ENCODE assay signal across 27 mouse cellular contexts in genomic region chr8:111725341-111725740, GRCm38 (mm10). TPM values are rescaled to one million over a fixed set of nuclear protein-coding genes. Genes with fewer than 3 reads are reported as not detected.
DNase-seq lines count a peak whose midpoint lies in the region; ATAC-seq and TF ChIP-seq lines count a peak whose summit lies in the region.
"Had no signal": no experiment of that assay in that cellular context is flagged by ENCODE, and none has a peak within 500 bp of the region (broad histone marks: within the 10 kb centered on the region; RNA-seq: fewer than 3 reads in every experiment).

No protein-coding gene starts in this region.

- no peak for TF ChIP-seq EP300 in heart, adult 2 months (IDR thresholded peaks at IDR 0.05; ENCODE audit: insufficient read depth, low read depth, low read length)

- no peak overlapping the region for H3K9ac ChIP-seq in heart, adult 2 months (ENCODE audit: low read depth, low read length)
- no peak overlapping the region for H3K9ac ChIP-seq in heart, embryonic 15.5 days
- no peak overlapping the region for H3K9ac ChIP-seq in kidney, embryonic 16.5 days (replicated peaks; ENCODE audit: low read length)
- no peak overlapping the region for H3K9ac ChIP-seq in heart, embryonic 16.5 days (ENCODE audit: low read length)
- H3K9ac ChIP-seq: embryonic facial prominence, embryonic 15.5 days; forebrain, embryonic 15.5 days; liver, embryonic 13.5 days; lung, embryonic 14.5 days; midbrain, embryonic 12.5 days had no signal

- peaks cover 18% of the 10 kb centered on the region for H3K79me2 ChIP-seq in heart, adult 2 months (replicated peaks; ENCODE audit: control insufficient read depth, insufficient read depth, low read length)

- H3K27me3 ChIP-seq in heart, adult 2 months (ENCODE audit: control insufficient read depth, insufficient read depth, low read length) = no peaks in the 10 kb centered on the region
- no peaks in the 10 kb centered on the region for H3K27me3 ChIP-seq in heart, embryonic 15.5 days
- H3K27me3 ChIP-seq in kidney, embryonic 16.5 days (ENCODE audit: insufficient read depth, low read length) = no peaks in the 10 kb centered on the region
- no peaks in the 10 kb centered on the region for H3K27me3 ChIP-seq in heart, embryonic 16.5 days (ENCODE audit: control insufficient read depth, insufficient read depth, low read length)
- H3K27me3 ChIP-seq: embryonic facial prominence, embryonic 15.5 days; forebrain, embryonic 15.5 days; limb, embryonic 13.5 days; midbrain, embryonic 12.5 days had no signal

- peak overlapping the region; percentile 84 for H3K27ac ChIP-seq in heart, adult 2 months
- H3K27ac ChIP-seq in heart, embryonic 15.5 days = peak overlapping the region; percentile 36
- H3K27ac ChIP-seq in kidney, embryonic 16.5 days (ENCODE audit: low read length) = no peak overlapping the region
- 0 out of 2 replicates have a peak overlapping the region, but pooled peaks have one; percentile 58 for H3K27ac ChIP-seq in heart, embryonic 16.5 days (ENCODE audit: low read length)
- H3K27ac ChIP-seq: forebrain, embryonic 15.5 days; liver, embryonic 13.5 days; midbrain, embryonic 12.5 days had no signal

- peaks cover 44% of the 10 kb centered on the region for H3K4me1 ChIP-seq in heart, adult 2 months (ENCODE audit: control insufficient read depth, insufficient read depth, low read length)
- H3K4me1 ChIP-seq in heart, embryonic 15.5 days (replicated peaks) = peaks cover 72% of the 10 kb centered on the region
- H3K4me1 ChIP-seq in kidney, embryonic 16.5 days (ENCODE audit: insufficient read depth, low read length) = peaks cover 49% of the 10 kb centered on the region
- peaks cover 65% of the 10 kb centered on the region for H3K4me1 ChIP-seq in heart, embryonic 16.5 days (ENCODE audit: control insufficient read depth, insufficient read depth, low read length)

- no peak overlapping the region for H3K4me2 ChIP-seq in heart, embryonic 15.5 days
- H3K4me2 ChIP-seq in kidney, embryonic 16.5 days (replicated peaks; ENCODE audit: low read depth, low read length) = no peak overlapping the region
- H3K4me2 ChIP-seq in heart, embryonic 16.5 days (ENCODE audit: low read depth, low read length) = no peak overlapping the region
- H3K4me2 ChIP-seq: embryonic facial prominence, embryonic 15.5 days; forebrain, embryonic 15.5 days; liver, embryonic 13.5 days; midbrain, embryonic 12.5 days had no signal

- TF ChIP-seq POLR2A in heart, adult 2 months (IDR thresholded peaks at IDR 0.05; ENCODE audit: insufficient read depth, low read depth, low read length) = no peak

- intact Hi-C loops in heart, adult 2 months (cut with DNase I) = no loop called here
- intact Hi-C loops in heart, postnatal 25 days (cut with DNase I) = no loop called here

- peaks cover 11% of the 10 kb centered on the region for H3K36me3 ChIP-seq in heart, adult 2 months (ENCODE audit: control insufficient read depth, insufficient read depth, low read length)
- peaks cover 7% of the 10 kb centered on the region for H3K36me3 ChIP-seq in heart, embryonic 15.5 days
- H3K36me3 ChIP-seq in kidney, embryonic 16.5 days (ENCODE audit: insufficient read depth, low read length) = peaks cover 9% of the 10 kb centered on the region
- peaks cover 8% of the 10 kb centered on the region for H3K36me3 ChIP-seq in heart, embryonic 16.5 days (ENCODE audit: control insufficient read depth, insufficient read depth)

- DNase-seq in heart, adult 2 months = no peak
- no peak for DNase-seq in heart, adult 9 months (ENCODE audit: low spot score in 2 of 2)
- DNase-seq in heart, postnatal 25 days (ENCODE audit: low spot score) = no peak
- DNase-seq in kidney, postnatal 10 days = peak; percentile 11
- DNase-seq: cerebellum, adult 9-11 months; kidney, adult 8-10 months; liver, embryonic 13.5 days; right cerebral cortex, postnatal 14 days; thymus, adult 2 months; thymus, postnatal 4 days had no signal

- ATAC-seq in heart, embryonic 15.5 days (replicated peaks; ENCODE audit: insufficient number of reproducible peaks, insufficient read depth, low FRiP score, low read depth) = no peak
- no peak for ATAC-seq in kidney, embryonic 16.5 days (ENCODE audit: low FRiP score, low TSS enrichment)
- ATAC-seq in heart, embryonic 16.5 days (replicated peaks; ENCODE audit: extremely low read depth, insufficient read depth, low FRiP score) = no peak
- no peak for ATAC-seq in monocyte, adult 5-6 weeks (replicated peaks; ENCODE audit: insufficient number of reproducible peaks, low FRiP score, low TSS enrichment, poor library complexity, severe bottlenecking)
- ATAC-seq: CD4-positive, CD25-positive, alpha-beta regulatory T cell, adult 4 months; forebrain, embryonic 15.5 days had no signal

- H3K4me3 ChIP-seq in heart, adult 2 months = no peak overlapping the region
- no peak overlapping the region for H3K4me3 ChIP-seq in heart, embryonic 15.5 days
- no peak overlapping the region for H3K4me3 ChIP-seq in kidney, embryonic 16.5 days (ENCODE audit: low read length)
- no peak overlapping the region for H3K4me3 ChIP-seq in heart, embryonic 16.5 days (ENCODE audit: low read length)
- H3K4me3 ChIP-seq: embryonic facial prominence, embryonic 15.5 days; forebrain, embryonic 15.5 days; limb, embryonic 13.5 days; liver, embryonic 13.5 days; midbrain, embryonic 12.5 days had no signal

- H3K9me3 ChIP-seq in heart, embryonic 15.5 days (replicated peaks) = no peaks in the 10 kb centered on the region
- no peaks in the 10 kb centered on the region for H3K9me3 ChIP-seq in kidney, embryonic 16.5 days (ENCODE audit: low read length)
- H3K9me3 ChIP-seq in heart, embryonic 16.5 days (replicated peaks; ENCODE audit: control insufficient read depth, low read length) = no peaks in the 10 kb centered on the region
- H3K9me3 ChIP-seq: embryonic facial prominence, embryonic 15.5 days; forebrain, embryonic 15.5 days; limb, embryonic 13.5 days; liver, embryonic 13.5 days; midbrain, embryonic 12.5 days had no signal

- 51% methylated on average over 6 of the region's 6 CpGs for WGBS in heart, adult 2 months
- 87% methylated on average over 6 of the region's 6 CpGs for WGBS in heart, embryonic 15.5 days
- 88% methylated on average over 6 of the region's 6 CpGs for WGBS in kidney, embryonic 16.5 days
- WGBS in heart, embryonic 16.5 days = 86% methylated on average over 6 of the region's 6 CpGs

- TF ChIP-seq CTCF in heart, adult 2 months (IDR thresholded peaks at IDR 0.05) = no peak

RNA-seq across cellular contexts. Expression of gene Bcar1, which starts 18.3 kb away (rescaled TPM):
- total RNA-seq in heart, adult 2 months (2021) = 10 to 100 TPM; 19.1 to 21.1 TPM
- polyA plus RNA-seq in heart, adult 2 months (2012; rRNA removed) = 31.3 TPM in 2 replicates
- 40.1 and 45.3 TPM in 2 replicates for polyA plus RNA-seq in heart, embryonic 15.5 days (2015; fragmentation: Nextera tagmentation; extraction: Ambion mirVana)
- total RNA-seq in heart, postnatal 25 days (2021) = 10 to 100 TPM; 18.7 to 20.7 TPM
- 49.6 and 60.1 TPM in 2 replicates for polyA plus RNA-seq in kidney, embryonic 16.5 days (2015; fragmentation: Nextera tagmentation; extraction: Ambion mirVana)
- 39.8 and 46.7 TPM in 2 replicates for polyA plus RNA-seq in heart, embryonic 16.5 days (2015; fragmentation: Nextera tagmentation; extraction: Ambion mirVana)
- total RNA-seq in monocyte, adult 5-6 weeks (2017) = not detected in 3 replicates
- total RNA-seq: common myeloid progenitor, adult 5-6 weeks; megakaryocyte, adult 5-6 weeks had no signal

RNA-seq across cellular contexts. Expression of gene Ctrb1, which starts 34.5 kb away (rescaled TPM):
- not detected for total RNA-seq in heart, adult 2 months (2021)
- polyA plus RNA-seq in heart, adult 2 months (2012; rRNA removed) = 0.68 and 0.82 TPM in 2 replicates
- 0.43 and 2.9 TPM in 2 replicates for polyA plus RNA-seq in heart, embryonic 15.5 days (2015; fragmentation: Nextera tagmentation; extraction: Ambion mirVana)
- not detected for total RNA-seq in heart, postnatal 25 days (2021)
- 0.35 TPM in 1 of 2 replicates, not detected in the other for polyA plus RNA-seq in kidney, embryonic 16.5 days (2015; fragmentation: Nextera tagmentation; extraction: Ambion mirVana)
- 0.17 and 2.1 TPM in 2 replicates for polyA plus RNA-seq in heart, embryonic 16.5 days (2015; fragmentation: Nextera tagmentation; extraction: Ambion mirVana)
- total RNA-seq in monocyte, adult 5-6 weeks (2017) = not detected in 3 replicates
- total RNA-seq: adrenal gland, postnatal 25 days; common myeloid progenitor, adult 5-6 weeks; layer of hippocampus, postnatal 25 days; left cerebral cortex, postnatal 10 days; megakaryocyte, adult 5-6 weeks had no signal
- polyA plus RNA-seq: CD4-positive, CD25-positive, alpha-beta regulatory T cell, adult 4 months; forebrain, embryonic 15.5 days; hindbrain, embryonic 11.5 days; lung, embryonic 14.5 days; midbrain, embryonic 12.5 days; neural tube, embryonic 11.5 days had no signal
